Mouse (Mus musculus): ENCODE results near the gene Ptprh.

DNA sequence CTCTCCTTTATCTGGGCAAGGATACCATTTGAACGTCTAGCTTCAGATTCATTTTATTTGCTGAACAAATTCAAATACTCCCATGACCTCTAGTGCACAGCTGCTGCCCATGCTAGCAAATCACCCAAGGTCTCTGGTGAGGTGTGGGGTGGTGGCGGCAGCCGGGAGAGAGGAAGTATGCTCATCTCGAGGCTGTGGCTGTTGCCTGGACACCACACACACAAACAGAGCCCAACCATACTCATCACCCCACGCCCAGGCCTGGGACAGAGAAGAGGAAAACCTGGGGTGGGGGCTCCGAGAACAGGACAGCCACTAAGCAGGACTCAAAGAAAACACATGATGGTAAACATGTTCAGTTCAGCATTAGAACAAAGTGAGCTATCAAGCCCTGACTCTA, 43.5 kb upstream of the Ptprh start:
- TF ChIP-seq CTCF (IDR thresholded peaks at IDR 0.05; ENCODE audit: low read depth) (no peak), EP300 (IDR thresholded peaks at IDR 0.05; ENCODE audit: low read depth) (no peak)
